Mouse (Mus musculus) embryonic facial prominence, embryonic 13.5 days (tissue): ENCODE measurements around the gene Sptb. TPM values are rescaled to one million over a fixed set of nuclear protein-coding genes. Genes with fewer than 3 reads are reported as not detected.
A peak's percentile ranks its signal among the peaks of the same experiment; 100 is the strongest.

Experiments used
- ATAC-seq: fragments of 200-750 bp; cut with Nextera tagmentation; 2 replicates; pipeline ENCODE4 v1.8.0; 2017; ENCODE audit warnings: low read depth; ENCODE audit not compliant: insufficient number of reproducible peaks, insufficient read depth, low FRiP score, low TSS enrichment
- H3K27ac ChIP-seq: fragments of 300-500 bp; sonication (generic); 2 replicates; pipeline ENCODE4 v1.5.1; 2015; ENCODE audit warnings: moderate library complexity, mild to moderate bottlenecking, inconsistent platforms
- H3K27me3 ChIP-seq: fragments of 300-500 bp; sonication (generic); 2 replicates; pipeline ENCODE4 v1.6.1; 2015; ENCODE audit warnings: mild to moderate bottlenecking, inconsistent platforms
- H3K36me3 ChIP-seq: fragments of 300-500 bp; sonication (generic); 2 replicates; pipeline ENCODE4 v1.6.1; 2015; ENCODE audit warnings: mild to moderate bottlenecking, inconsistent platforms
- H3K4me1 ChIP-seq: fragments of 300-500 bp; sonication (generic); 2 replicates; pipeline ENCODE4 v1.6.1; 2015; ENCODE audit warnings: inconsistent platforms
- H3K4me2 ChIP-seq: fragments of 300-500 bp; sonication (generic); 2 replicates; pipeline ENCODE4 v1.6.1; 2015; ENCODE audit warnings: moderate library complexity, mild to moderate bottlenecking, inconsistent platforms
- H3K4me3 ChIP-seq: fragments of 300-500 bp; sonication (generic); 2 replicates; pipeline ENCODE4 v1.5.1; 2015; ENCODE audit warnings: mild to moderate bottlenecking, inconsistent platforms
- H3K9ac ChIP-seq: fragments of 300-500 bp; sonication (generic); 2 replicates; pipeline ENCODE4 v1.6.1; 2015; ENCODE audit warnings: mild to moderate bottlenecking, inconsistent platforms
- H3K9me3 ChIP-seq: fragments of 300-500 bp; sonication (generic); 2 replicates; pipeline ENCODE4 v1.6.1; 2016; ENCODE audit warnings: inconsistent platforms
- WGBS: fragments of 180-500 bp; shearing (Covaris S2); methylation state at CpG from one replicate; pipeline ENCODE4 v1.1.7; 2015; ENCODE audit warnings: mixed read lengths; 5-methylcytosine and 5-hydroxymethylcytosine counted together
- microRNA-seq: library from miRNA; unstranded; fragments of <30 nt; microRNA quantifications from one replicate; pipeline ENCODE4, GENCODE M21; 2016
- polyA plus RNA-seq: library from polyadenylated mRNA; unstranded; fragments of >200 nt; fragmentation: Nextera tagmentation; extraction: Ambion mirVana; gene quantifications from 2 replicates; pipeline ENCODE4 v1.2.1, GENCODE M21; 2015

The Sptb gene
- polyA plus RNA-seq, 1 experiment from 2014 or later: 0.35 TPM

DNA sequence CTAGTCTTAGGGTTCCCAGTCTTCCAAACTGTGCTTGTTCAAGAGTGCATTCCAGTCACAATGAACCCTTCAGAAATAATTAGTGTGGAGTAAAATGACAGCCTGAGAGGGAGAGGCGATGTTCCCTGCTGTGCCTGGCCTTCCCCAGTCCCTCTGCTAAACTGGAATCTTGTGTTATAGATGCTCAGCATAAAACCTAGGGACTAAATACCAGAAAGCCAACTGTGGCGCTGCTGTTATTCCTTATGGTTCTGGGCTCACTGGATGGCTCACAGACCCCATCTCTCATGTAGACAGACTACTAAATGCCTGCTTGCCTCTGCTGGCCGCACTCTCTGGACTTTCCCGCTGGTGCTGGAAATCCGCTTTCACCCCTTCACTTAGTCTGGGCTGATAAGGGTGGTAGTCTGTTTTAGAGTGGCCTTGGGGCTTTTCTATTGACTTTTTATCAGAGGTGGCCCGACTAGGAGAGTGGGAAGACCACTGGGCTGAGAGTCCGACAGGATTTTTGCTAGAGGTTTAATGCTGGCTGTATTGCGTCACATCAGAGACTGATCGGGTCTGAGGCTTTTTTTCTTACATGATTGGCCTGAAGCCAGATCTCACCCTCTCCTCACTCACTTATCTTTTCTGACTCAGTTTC, 175.6 kb downstream of the Sptb start:
- Histone ChIP-seq H3K4me2 (peak overlapping the region; percentile 98), H3K9me3 (no peaks in the 10 kb centered on the region), H3K27me3 (peaks cover 60% of the 10 kb centered on the region), H3K36me3 (no peaks in the 10 kb centered on the region), H3K4me3 (peak overlapping the region; percentile 67), H3K4me1 (peaks cover 42% of the 10 kb centered on the region), H3K9ac (peak overlapping the region; percentile 80), H3K27ac (no peak overlapping the region)
- WGBS: 17% methylated on average over 9 of the region's 9 CpGs
- no peak for ATAC-seq

DNA sequence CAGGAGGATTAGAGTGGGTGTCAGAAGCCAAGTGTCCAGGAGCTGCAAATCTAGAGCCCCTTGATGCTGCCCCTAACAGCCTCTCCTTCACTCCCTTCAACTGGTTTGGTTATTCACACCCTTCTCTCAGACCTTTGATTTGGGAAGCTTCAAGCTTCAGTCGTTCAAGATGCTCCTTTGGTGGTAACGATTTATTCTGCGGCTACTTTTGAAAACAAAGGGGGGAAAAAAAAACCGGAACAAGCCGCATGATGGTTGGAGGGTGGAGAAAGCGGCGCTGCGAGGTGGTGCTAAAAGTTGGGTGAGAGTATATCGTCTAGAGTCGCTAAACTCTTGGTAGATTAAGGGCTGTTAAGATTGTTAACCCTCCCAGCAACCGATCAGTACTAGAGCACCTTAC, 176.1 kb downstream of the Sptb start:
- Histone ChIP-seq H3K4me1 (peaks cover 42% of the 10 kb centered on the region), H3K27ac (0 out of 2 replicates have a peak overlapping the region, but pooled peaks have one; percentile 62), H3K4me3 (peak overlapping the region; percentile 67), H3K4me2 (peak overlapping the region; percentile 98), H3K9ac (peak overlapping the region; percentile 80), H3K27me3 (peaks cover 64% of the 10 kb centered on the region), H3K9me3 (no peaks in the 10 kb centered on the region), H3K36me3 (no peaks in the 10 kb centered on the region)
- no peak for ATAC-seq
- WGBS: 2% methylated on average over 11 of the region's 11 CpGs

DNA sequence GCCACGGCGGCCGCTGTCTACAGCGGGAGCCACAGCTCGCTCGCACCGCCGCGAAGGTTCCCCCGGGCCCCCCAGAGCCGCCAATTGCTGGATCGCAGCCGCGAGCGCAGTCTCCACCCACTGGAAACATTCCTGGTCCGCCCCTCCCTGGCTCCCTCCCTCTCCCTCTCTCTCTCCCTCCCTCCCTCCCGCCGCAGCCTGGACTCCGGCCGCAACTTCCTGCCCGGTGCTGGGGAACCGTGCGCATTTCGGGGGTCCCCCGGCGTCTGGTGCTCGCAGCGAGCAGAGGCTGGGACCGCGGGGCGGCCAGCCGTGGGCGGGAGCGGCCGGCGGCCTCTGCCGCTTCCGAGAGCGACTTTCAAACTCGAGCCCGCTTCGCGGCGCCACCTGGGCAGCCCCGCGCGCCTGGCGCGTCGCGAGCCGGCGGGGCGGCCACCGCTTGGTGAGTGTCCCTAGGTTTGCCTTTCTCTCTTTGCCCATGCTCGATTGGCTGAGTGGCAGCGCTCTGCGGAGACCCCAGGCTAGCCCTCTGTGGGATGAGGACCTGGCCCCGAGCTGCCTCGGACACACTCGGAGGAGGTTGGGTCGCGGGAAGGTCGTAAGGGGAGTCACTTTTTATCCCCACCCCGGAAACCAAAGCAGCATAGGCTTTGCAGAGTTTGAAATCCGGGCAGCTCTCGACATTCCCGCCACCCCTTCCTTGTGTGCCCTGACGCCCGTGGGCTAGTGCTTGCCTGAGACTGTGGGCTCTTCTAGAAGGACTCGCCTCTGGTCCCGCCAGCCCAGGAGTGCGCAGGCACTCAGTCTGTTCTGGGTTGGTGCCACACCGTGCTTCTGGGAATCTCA, 176.7 kb downstream of the Sptb start:
- under 1% methylated on average over 72 of the region's 74 CpGs for WGBS
- peak; percentile 79 for ATAC-seq
- peak overlapping the region; percentile 80 for H3K9ac ChIP-seq
- peak overlapping the region; percentile 67 for H3K4me3 ChIP-seq
- peak overlapping the region; percentile 62 for H3K27ac ChIP-seq
- H3K27me3 ChIP-seq: peaks cover 64% of the 10 kb centered on the region
- H3K4me2 ChIP-seq: peak overlapping the region; percentile 98
- no peaks in the 10 kb centered on the region for H3K9me3 ChIP-seq
- peaks cover 42% of the 10 kb centered on the region for H3K4me1 ChIP-seq
- no peaks in the 10 kb centered on the region for H3K36me3 ChIP-seq

DNA sequence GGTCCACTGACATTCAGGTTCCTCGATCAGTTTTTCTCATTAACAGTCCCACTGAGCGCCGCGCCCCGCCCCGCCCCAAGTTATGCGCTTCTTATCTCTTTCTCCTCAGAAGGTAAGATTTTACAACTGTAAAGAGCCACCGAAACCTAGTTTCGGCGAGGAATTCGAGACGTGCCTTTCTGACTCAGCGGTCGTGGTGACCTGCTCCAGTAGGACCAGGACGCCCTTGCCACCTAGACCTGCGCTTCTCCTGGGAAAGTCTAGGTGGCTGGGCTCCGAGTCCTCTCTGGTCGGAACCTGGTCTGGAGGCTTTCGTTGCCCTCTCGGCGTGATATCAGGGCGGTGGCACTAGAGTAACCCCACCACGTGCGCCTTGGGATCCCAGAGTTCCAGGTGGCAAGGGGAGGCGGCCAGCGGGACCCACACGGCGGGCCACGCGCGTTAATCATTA, 177.4 kb downstream of the Sptb start:
- Histone ChIP-seq H3K9ac (peak overlapping the region; percentile 80), H3K27me3 (peaks cover 64% of the 10 kb centered on the region), H3K9me3 (no peaks in the 10 kb centered on the region), H3K4me3 (peak overlapping the region; percentile 67), H3K36me3 (no peaks in the 10 kb centered on the region), H3K4me1 (peaks cover 42% of the 10 kb centered on the region), H3K27ac (peak overlapping the region; percentile 62), H3K4me2 (peak overlapping the region; percentile 98)
- WGBS: under 1% methylated on average over 31 of the region's 31 CpGs
- 0 out of 2 replicates have a peak, but pooled peaks have one; percentile 18 for ATAC-seq

DNA sequence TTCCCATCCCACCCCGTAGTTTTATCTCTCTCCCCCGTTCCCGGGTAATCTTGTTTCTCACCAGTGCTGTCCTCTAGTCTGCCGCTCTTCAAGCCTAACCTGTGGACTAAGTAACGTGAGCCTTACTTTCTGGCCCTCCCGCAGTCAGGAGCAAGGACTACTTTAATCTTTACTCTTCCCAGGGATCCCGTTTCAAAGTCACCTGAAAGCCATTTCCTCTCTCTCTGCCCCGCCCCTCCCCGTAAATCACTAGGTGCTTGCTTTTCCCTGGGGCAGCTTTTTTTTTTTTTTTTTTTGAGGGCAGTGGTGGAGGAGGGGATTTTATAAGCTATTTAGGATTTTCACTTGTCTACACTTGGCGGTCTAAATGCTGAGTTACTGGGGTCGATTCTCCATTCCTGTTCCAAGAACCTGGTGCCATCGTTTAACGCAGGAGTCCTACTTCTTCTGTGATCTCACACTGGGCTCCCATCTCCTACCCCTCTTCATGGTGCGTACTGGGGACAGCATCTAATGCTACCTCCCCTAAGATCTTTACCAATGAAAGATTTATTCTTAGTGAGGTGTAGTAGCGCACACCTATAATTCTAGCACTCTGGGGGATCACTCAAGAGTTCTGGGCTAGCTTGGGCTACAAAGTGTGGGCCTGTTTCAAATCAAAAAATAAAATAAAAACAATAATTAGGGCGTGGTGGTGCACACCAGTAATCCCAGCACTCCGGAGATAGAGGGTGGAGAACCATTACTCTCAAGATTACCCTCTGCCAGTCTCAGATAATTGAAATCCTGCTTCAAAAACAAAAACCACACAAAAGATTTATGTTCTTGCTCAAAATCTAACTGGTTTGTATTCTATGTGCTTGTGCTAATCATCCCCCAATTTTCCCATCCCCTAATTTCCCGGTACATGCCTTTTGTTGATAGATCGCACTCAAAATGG, 178.1 kb downstream of the Sptb start:
- H3K9ac ChIP-seq: peak overlapping the region; percentile 80; the same call in 1 of the 2 replicates
- 1% methylated on average over 19 of the region's 19 CpGs for WGBS
- H3K36me3 ChIP-seq: no peaks in the 10 kb centered on the region
- H3K4me2 ChIP-seq: peak overlapping the region; percentile 98
- H3K27me3 ChIP-seq: peaks cover 64% of the 10 kb centered on the region
- H3K27ac ChIP-seq: no peak overlapping the region
- peaks cover 42% of the 10 kb centered on the region for H3K4me1 ChIP-seq
- no peak for ATAC-seq
- no peaks in the 10 kb centered on the region for H3K9me3 ChIP-seq
- H3K4me3 ChIP-seq: peak overlapping the region; percentile 67

DNA sequence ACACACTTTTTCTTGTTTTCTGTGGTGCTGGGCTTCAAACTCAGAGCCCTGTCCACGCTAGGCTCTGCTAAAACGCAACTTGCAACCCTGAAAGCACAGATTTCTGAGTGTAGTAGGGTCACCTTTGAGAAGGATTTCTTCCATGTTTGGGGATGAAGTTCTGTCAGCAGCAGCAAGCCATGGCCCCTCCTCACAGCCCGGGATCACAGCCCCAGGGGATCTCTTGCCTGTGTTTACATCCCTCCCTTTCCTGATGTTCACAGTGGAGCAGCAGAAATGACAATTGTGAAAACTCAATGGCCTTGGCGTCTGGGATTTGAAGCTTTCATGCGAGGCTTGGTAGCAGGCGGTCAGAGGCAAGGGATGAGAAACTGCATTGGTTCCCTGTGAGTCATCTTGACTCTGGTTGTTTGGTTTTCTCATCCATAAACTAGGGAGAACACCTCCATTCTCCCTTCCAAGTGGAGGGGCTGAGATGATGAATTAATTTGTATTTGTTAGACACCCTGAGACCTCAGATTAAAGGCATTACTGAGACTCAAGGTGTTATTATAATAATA, 179.7 kb downstream of the Sptb start, which contains the start of gene Plekhg3:
Plekhg3 (plus strand) TSS at position 312 of the 560 bp plus-strand sequence.
- no peaks in the 10 kb centered on the region for H3K9me3 ChIP-seq
- no peak within 1 kb of the TSS for H3K4me3 ChIP-seq
- no peaks in the 10 kb centered on the region for H3K36me3 ChIP-seq
- H3K9ac ChIP-seq: no peak within 1 kb of the TSS
- peak within 1 kb of the TSS; percentile 98; the same call in 1 of the 2 replicates for H3K4me2 ChIP-seq
- no peak within 1 kb of the TSS for H3K27ac ChIP-seq
- peaks cover 61% of the 10 kb centered on the region for H3K27me3 ChIP-seq
- WGBS: 34% methylated on average over 6 of the region's 6 CpGs
- ATAC-seq: no peak
- peaks cover 37% of the 10 kb centered on the region for H3K4me1 ChIP-seq

Small RNA genes lying within 50 kb of the gene (microRNA-seq; reads per million reads assigned to microRNA genes)
- gene Mir5135: 0.55 reads per million

Other genes starting within 250 kb of the Sptb start
- 5.7 and 6.5 TPM in 2 replicates for gene Plekhg3, start 179.7 kb downstream of the Sptb start, polyA plus RNA-seq
- 90.1 and 96.4 TPM in 2 replicates for gene Churc1, start 55.0 kb upstream of the Sptb start, polyA plus RNA-seq
- 41.5 and 41.8 TPM in 2 replicates for gene Fntb, start 55.0 kb upstream of the Sptb start, polyA plus RNA-seq
- gene Gpx2, start 85.0 kb upstream of the Sptb start, polyA plus RNA-seq: 0.97 and 2.5 TPM in 2 replicates
- gene Rab15, start 112.4 kb upstream of the Sptb start, polyA plus RNA-seq: 27.1 and 32.2 TPM in 2 replicates